Mouse (Mus musculus): ENCODE measurements at regions not wholly inside any gene's neighbourhood (a gene's known extent, or its start where the extent isn't known, plus 50 kb on each side); places are given as distances from the start of the nearest gene placed in this dataset.

DNA sequence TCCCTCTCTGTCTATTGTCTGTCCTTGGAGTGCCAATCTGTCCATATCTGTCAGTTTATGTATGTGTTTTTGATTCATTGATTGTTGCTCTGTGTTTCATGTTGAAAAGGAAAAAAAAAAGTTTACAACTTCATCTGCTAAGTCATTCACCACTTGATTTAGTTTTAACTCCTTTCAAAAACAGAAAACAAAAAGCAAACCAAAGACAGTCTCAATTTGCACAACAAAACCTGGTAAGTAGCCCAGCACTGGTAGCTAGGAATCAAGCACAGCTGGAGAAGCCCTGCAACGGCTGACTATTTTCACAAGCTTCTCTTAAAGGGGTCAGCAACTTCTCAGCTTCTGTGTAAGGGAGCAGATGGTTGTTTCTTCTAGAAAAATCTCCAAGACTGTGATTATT is 72.9 kb upstream of the Adgrf1 start:
- H3K79me3 ChIP-seq (ENCODE audit: low read depth) = no peaks in the 10 kb centered on the region
- no peaks in the 10 kb centered on the region for H3K36me3 ChIP-seq (ENCODE audit: control insufficient read depth, insufficient read depth)
- no peak for TF ChIP-seq MYOG (IDR thresholded peaks at IDR 0.05; ENCODE audit: control insufficient read depth, extremely low read depth, insufficient read length)
- no peak for TF ChIP-seq MAX (IDR thresholded peaks at IDR 0.05)
- TF ChIP-seq USF1 (IDR thresholded peaks at IDR 0.05; ENCODE audit: low read depth) = no peak
- no peak for TF ChIP-seq CEBPB (IDR thresholded peaks at IDR 0.05; ENCODE audit: low read depth)
- no peak for TF ChIP-seq CTCF (IDR thresholded peaks at IDR 0.05; ENCODE audit: control insufficient read depth, insufficient read depth, insufficient read length)
- TF ChIP-seq FOSL1 (IDR thresholded peaks at IDR 0.05; ENCODE audit: insufficient read depth, low read length, poor library complexity, severe bottlenecking) = no peak
- no peak for TF ChIP-seq MYOD1 (IDR thresholded peaks at IDR 0.05; ENCODE audit: control insufficient read depth, insufficient read length, low read depth)
- no peaks in the 10 kb centered on the region for H3K79me2 ChIP-seq (ENCODE audit: control insufficient read depth, insufficient read depth)
- H3K27me3 ChIP-seq (ENCODE audit: control insufficient read depth, insufficient read depth, insufficient read length) = no peaks in the 10 kb centered on the region
- no peak overlapping the region for H3K4me3 ChIP-seq (ENCODE audit: insufficient read depth, poor library complexity, severe bottlenecking)
- H3ac ChIP-seq (ENCODE audit: control insufficient read depth, insufficient read length, low read depth) = no peak overlapping the region

DNA sequence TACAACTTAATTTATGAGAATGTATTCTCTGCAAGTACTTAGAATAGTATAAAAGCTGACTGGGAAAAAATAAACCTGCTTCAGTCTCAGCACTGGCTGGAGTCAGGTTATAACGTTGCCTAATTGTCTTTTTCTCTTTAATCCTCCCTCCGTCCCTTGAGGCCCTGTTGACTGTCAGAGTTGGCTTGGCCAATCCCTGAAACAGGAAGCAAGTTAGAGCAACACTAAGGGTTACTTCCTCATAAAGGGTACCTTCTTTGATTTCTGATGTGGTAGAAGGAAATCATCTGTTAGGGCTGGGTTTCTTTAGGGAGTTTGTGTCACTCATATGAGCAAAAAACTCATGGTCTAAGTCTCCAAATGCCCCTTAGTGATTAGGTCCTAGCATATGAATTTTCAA is 69.3 kb upstream of the Adgrf1 start:
- Histone ChIP-seq H3K79me3 (ENCODE audit: low read depth) (no peaks in the 10 kb centered on the region), H3K27me3 (ENCODE audit: control insufficient read depth, insufficient read depth, insufficient read length) (no peaks in the 10 kb centered on the region), H3K4me3 (ENCODE audit: insufficient read depth, poor library complexity, severe bottlenecking) (no peak overlapping the region), H3ac (ENCODE audit: control insufficient read depth, insufficient read length, low read depth) (no peak overlapping the region), H3K79me2 (ENCODE audit: control insufficient read depth, insufficient read depth) (no peaks in the 10 kb centered on the region), H3K36me3 (ENCODE audit: control insufficient read depth, insufficient read depth) (no peaks in the 10 kb centered on the region)
- TF ChIP-seq MYOG (IDR thresholded peaks at IDR 0.05; ENCODE audit: control insufficient read depth, extremely low read depth, insufficient read length) (no peak), MYOD1 (IDR thresholded peaks at IDR 0.05; ENCODE audit: control insufficient read depth, insufficient read length, low read depth) (no peak), CEBPB (IDR thresholded peaks at IDR 0.05; ENCODE audit: low read depth) (no peak), USF1 (IDR thresholded peaks at IDR 0.05; ENCODE audit: low read depth) (no peak), CTCF (IDR thresholded peaks at IDR 0.05; ENCODE audit: control insufficient read depth, insufficient read depth, insufficient read length) (no peak)

- H3ac ChIP-seq (ENCODE audit: control insufficient read depth, insufficient read length, low read depth) = no peak overlapping the region
- no peaks in the 10 kb centered on the region for H3K79me2 ChIP-seq (ENCODE audit: control insufficient read depth, insufficient read depth)
- H3K27me3 ChIP-seq (ENCODE audit: control insufficient read depth, insufficient read depth, insufficient read length) = no peaks in the 10 kb centered on the region
- H3K4me3 ChIP-seq (ENCODE audit: insufficient read depth, poor library complexity, severe bottlenecking) = no peak overlapping the region
- H3K79me3 ChIP-seq (ENCODE audit: low read depth) = no peaks in the 10 kb centered on the region
- no peaks in the 10 kb centered on the region for H3K36me3 ChIP-seq (ENCODE audit: control insufficient read depth, insufficient read depth)
- TF ChIP-seq MYOD1 (IDR thresholded peaks at IDR 0.05; ENCODE audit: control insufficient read depth, insufficient read length, low read depth) (no peak), MAX (IDR thresholded peaks at IDR 0.05) (no peak), USF1 (IDR thresholded peaks at IDR 0.05; ENCODE audit: low read depth) (no peak), CTCF (IDR thresholded peaks at IDR 0.05; ENCODE audit: control insufficient read depth, insufficient read depth, insufficient read length) (no peak), FOSL1 (IDR thresholded peaks at IDR 0.05; ENCODE audit: insufficient read depth, low read length, poor library complexity, severe bottlenecking) (no peak), MYOG (IDR thresholded peaks at IDR 0.05; ENCODE audit: control insufficient read depth, extremely low read depth, insufficient read length) (no peak), CEBPB (IDR thresholded peaks at IDR 0.05; ENCODE audit: low read depth) (no peak)
Measured at GRCm38 (mm10) chr17:43206701-43207470, 63.2 kb upstream of the Adgrf1 start.

DNA sequence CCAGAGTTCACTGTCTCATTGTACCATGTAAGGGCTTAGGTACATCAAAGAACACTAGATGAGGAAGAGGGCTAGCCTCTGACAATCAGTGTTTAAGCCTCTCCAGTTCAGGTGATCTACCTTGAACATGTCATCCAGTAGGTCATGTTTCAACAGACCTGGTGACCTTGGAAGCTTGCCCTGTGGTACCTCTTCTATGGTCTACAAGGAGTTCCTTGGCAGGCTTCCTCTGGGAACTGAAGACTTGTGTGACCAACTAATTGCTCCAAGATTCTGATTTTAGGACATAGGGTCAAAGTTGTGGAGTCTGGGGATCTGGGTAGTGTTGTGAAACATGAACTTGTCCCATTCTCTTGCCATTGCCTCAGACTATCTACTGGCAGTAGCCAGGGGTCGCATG is 60.4 kb upstream of the Adgrf1 start:
- Histone ChIP-seq H3K36me3 (ENCODE audit: control insufficient read depth, insufficient read depth) (no peaks in the 10 kb centered on the region), H3ac (ENCODE audit: control insufficient read depth, insufficient read length, low read depth) (no peak overlapping the region), H3K79me2 (ENCODE audit: control insufficient read depth, insufficient read depth) (no peaks in the 10 kb centered on the region), H3K79me3 (ENCODE audit: low read depth) (no peaks in the 10 kb centered on the region), H3K4me3 (ENCODE audit: insufficient read depth, poor library complexity, severe bottlenecking) (no peak overlapping the region), H3K27me3 (ENCODE audit: control insufficient read depth, insufficient read depth, insufficient read length) (no peaks in the 10 kb centered on the region)
- TF ChIP-seq FOSL1 (IDR thresholded peaks at IDR 0.05; ENCODE audit: insufficient read depth, low read length, poor library complexity, severe bottlenecking) (no peak), CTCF (IDR thresholded peaks at IDR 0.05; ENCODE audit: control insufficient read depth, insufficient read depth, insufficient read length) (no peak), USF1 (IDR thresholded peaks at IDR 0.05; ENCODE audit: low read depth) (no peak), MYOD1 (IDR thresholded peaks at IDR 0.05; ENCODE audit: control insufficient read depth, insufficient read length, low read depth) (no peak), CEBPB (IDR thresholded peaks at IDR 0.05; ENCODE audit: low read depth) (no peak), MYOG (IDR thresholded peaks at IDR 0.05; ENCODE audit: control insufficient read depth, extremely low read depth, insufficient read length) (no peak), MAX (IDR thresholded peaks at IDR 0.05) (no peak)

DNA sequence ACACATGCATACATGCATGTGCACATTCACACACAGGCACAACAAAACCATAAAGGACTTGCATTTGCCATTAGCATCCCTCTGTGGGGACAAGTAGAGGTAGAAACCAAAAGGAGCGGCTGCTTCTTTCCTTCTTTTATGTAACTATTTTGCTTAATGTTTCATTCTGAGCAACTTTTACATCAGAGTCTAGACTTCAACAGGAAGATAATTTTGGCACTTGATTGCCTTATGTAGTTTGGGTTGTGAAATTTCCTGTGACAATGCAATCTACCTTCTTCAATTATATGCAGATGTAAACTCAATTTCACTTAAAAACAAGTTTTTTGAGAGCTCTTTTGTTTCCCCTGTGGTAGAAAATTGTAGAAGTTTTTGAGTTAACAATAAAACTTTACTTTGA is 56.1 kb upstream of the Adgrf1 start:
- Histone ChIP-seq H3ac (ENCODE audit: control insufficient read depth, insufficient read length, low read depth) (no peak overlapping the region), H3K36me3 (ENCODE audit: control insufficient read depth, insufficient read depth) (no peaks in the 10 kb centered on the region), H3K4me3 (ENCODE audit: insufficient read depth, poor library complexity, severe bottlenecking) (no peak overlapping the region), H3K27me3 (ENCODE audit: control insufficient read depth, insufficient read depth, insufficient read length) (no peaks in the 10 kb centered on the region), H3K79me3 (ENCODE audit: low read depth) (no peaks in the 10 kb centered on the region), H3K79me2 (ENCODE audit: control insufficient read depth, insufficient read depth) (no peaks in the 10 kb centered on the region)
- TF ChIP-seq MYOG (IDR thresholded peaks at IDR 0.05; ENCODE audit: control insufficient read depth, extremely low read depth, insufficient read length) (no peak), CEBPB (IDR thresholded peaks at IDR 0.05; ENCODE audit: low read depth) (no peak), FOSL1 (IDR thresholded peaks at IDR 0.05; ENCODE audit: insufficient read depth, low read length, poor library complexity, severe bottlenecking) (no peak), CTCF (IDR thresholded peaks at IDR 0.05; ENCODE audit: control insufficient read depth, insufficient read depth, insufficient read length) (no peak), MYOD1 (IDR thresholded peaks at IDR 0.05; ENCODE audit: control insufficient read depth, insufficient read length, low read depth) (no peak), USF1 (IDR thresholded peaks at IDR 0.05; ENCODE audit: low read depth) (no peak), MAX (IDR thresholded peaks at IDR 0.05) (no peak)

Data from C2C12 (cell line).